Mouse (Mus musculus) stomach, embryonic 14.5 days (tissue): ENCODE data around the gene Cdkal1. TPM values are rescaled to one million over a fixed set of nuclear protein-coding genes. Genes with fewer than 3 reads are reported as not detected.

Experiments used
- ATAC-seq: fragments of 200-750 bp; cut with Nextera tagmentation; 2 replicates; pipeline ENCODE4 v1.8.0; 2017; ENCODE audit warnings: low read depth, moderate TSS enrichment; ENCODE audit not compliant: insufficient number of reproducible peaks, insufficient read depth, low FRiP score
- H3K27ac ChIP-seq: fragments of 300-500 bp; sonication (generic); 2 replicates; pipeline ENCODE4 v1.5.1; 2014; ENCODE audit warnings: mild to moderate bottlenecking, low read length, moderate library complexity, mixed read lengths
- H3K27me3 ChIP-seq: fragments of 300-500 bp; sonication (generic); 2 replicates; pipeline ENCODE4 v1.6.1; 2014; ENCODE audit warnings: low read length, control low read depth, mixed read lengths; ENCODE audit not compliant: control insufficient read depth, insufficient read depth
- H3K36me3 ChIP-seq: fragments of 300-500 bp; sonication (generic); 2 replicates; pipeline ENCODE4 v1.6.1; 2014; ENCODE audit warnings: mild to moderate bottlenecking, control low read depth, low read length, moderate library complexity, mixed read lengths; ENCODE audit not compliant: control insufficient read depth, insufficient read depth
- H3K4me1 ChIP-seq: fragments of 300-500 bp; sonication (generic); 2 replicates; pipeline ENCODE4 v1.6.1; 2014; ENCODE audit warnings: low read length, control low read depth, mixed read lengths; ENCODE audit not compliant: control insufficient read depth, insufficient read depth
- H3K4me2 ChIP-seq: fragments of 300-500 bp; sonication (generic); replicated peaks from 2 replicates; pipeline ENCODE4 v1.6.1; 2014; ENCODE audit warnings: low read depth, low read length, control low read depth
- H3K4me3 ChIP-seq: fragments of 300-500 bp; sonication (generic); 2 replicates; pipeline ENCODE4 v1.5.1; 2014; ENCODE audit warnings: low read depth, low read length, control low read depth
- H3K9ac ChIP-seq: fragments of 300-500 bp; sonication (generic); replicated peaks from 2 replicates; pipeline ENCODE4 v1.6.1; 2014; ENCODE audit warnings: low read depth, mild to moderate bottlenecking, control low read depth, low read length, moderate library complexity, mixed read lengths
- H3K9me3 ChIP-seq: fragments of 300-500 bp; sonication (generic); 2 replicates; pipeline ENCODE4 v1.6.1; 2016; ENCODE audit warnings: low read depth, low read length, control low read depth; ENCODE audit not compliant: control insufficient read depth
- WGBS: fragments of 180-500 bp; shearing (Covaris S2); extraction: QIAGEN DNeasy Blood & Tissue Kit; methylation state at CpG from one replicate; pipeline ENCODE4 v1.1.7; 2014; 5-methylcytosine and 5-hydroxymethylcytosine counted together
- polyA plus RNA-seq: library from polyadenylated mRNA; unstranded; fragments of >200 nt; fragmentation: Nextera tagmentation; extraction: Ambion mirVana; gene quantifications from 2 replicates; pipeline ENCODE4 v1.2.1, GENCODE M21; 2014

Gene Cdkal1
- polyA plus RNA-seq, 1 experiment from 2014 or later = 44.8 TPM

DNA sequence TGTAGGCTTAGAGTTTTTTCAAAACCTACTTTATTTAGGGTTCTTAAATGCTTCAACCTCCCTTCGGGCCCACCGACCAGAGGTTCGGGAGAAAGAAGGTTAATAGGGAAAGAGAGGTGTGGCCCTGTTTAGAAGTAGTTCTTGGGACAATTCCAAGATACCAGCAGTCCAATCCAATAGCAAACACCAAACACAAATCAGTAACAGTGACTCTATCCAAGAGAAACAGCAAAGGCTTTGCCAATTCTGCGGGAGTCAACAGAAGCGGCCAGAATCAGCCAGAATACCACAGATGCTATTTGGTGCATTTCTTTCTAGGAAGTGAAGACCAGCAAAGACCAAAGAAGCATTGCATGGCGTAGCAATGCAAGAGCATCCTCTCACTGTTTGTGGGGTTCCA lies 646.7 kb downstream of the Cdkal1 start:
- 95% methylated on average over 6 of the region's 6 CpGs for WGBS
- Histone ChIP-seq H3K27ac (no peak overlapping the region), H3K4me1 (no peaks in the 10 kb centered on the region), H3K36me3 (no peaks in the 10 kb centered on the region), H3K27me3 (no peaks in the 10 kb centered on the region), H3K9ac (no peak overlapping the region), H3K4me2 (no peak overlapping the region), H3K9me3 (no peaks in the 10 kb centered on the region), H3K4me3 (no peak overlapping the region)
- no peak for ATAC-seq

DNA sequence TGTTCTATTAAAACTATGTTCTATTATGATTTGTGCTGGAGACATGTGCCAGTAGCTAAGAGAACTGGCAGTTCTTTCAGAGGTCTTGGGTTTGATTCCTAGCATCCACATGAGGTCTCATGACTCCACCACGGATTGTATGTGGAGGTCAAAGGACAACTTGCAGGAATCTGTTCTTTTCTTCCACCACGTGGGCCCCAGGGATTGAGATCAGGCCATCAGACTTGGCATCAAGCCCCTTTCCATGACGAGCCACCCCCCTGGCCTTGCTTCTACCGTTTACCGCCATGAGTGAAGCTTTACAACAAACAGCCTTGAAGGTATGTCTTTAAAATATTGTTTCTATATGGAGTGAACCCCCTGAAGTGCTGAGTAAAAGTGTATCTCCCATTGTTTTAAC lies 651.6 kb downstream of the Cdkal1 start:
- 78% methylated on average over 5 of the region's 5 CpGs for WGBS
- no peak overlapping the region for H3K4me2 ChIP-seq
- H3K9me3 ChIP-seq = no peaks in the 10 kb centered on the region
- no peaks in the 10 kb centered on the region for H3K27me3 ChIP-seq
- no peak overlapping the region for H3K9ac ChIP-seq
- no peak for ATAC-seq
- H3K4me1 ChIP-seq = 0 out of 2 replicates have a peak, but pooled peaks cover 3% of the 10 kb centered on the region
- H3K27ac ChIP-seq = no peak overlapping the region
- H3K36me3 ChIP-seq = no peaks in the 10 kb centered on the region
- H3K4me3 ChIP-seq = no peak overlapping the region

DNA sequence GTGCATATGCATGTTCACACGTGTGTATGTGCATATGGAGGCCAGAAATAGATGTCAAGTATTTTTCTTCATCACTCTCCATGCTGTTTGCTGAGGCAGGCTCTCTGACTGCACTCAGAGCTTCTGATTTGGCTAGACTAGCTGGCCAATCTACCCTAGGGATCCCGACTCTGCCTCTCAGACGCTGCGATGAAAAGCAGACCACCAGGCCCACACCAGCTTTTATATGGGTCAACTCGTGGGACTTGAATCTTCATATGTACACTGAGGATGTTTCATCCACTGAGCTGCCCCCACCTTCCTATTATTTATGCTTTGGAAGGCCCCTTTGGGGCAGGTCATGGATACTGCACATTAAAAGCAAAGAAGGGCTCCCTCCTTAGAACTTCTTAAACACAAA lies 652.0 kb downstream of the Cdkal1 start:
- 68% methylated on average over 5 of the region's 5 CpGs for WGBS
- Histone ChIP-seq H3K4me1 (0 out of 2 replicates have a peak, but pooled peaks cover 3% of the 10 kb centered on the region), H3K27me3 (no peaks in the 10 kb centered on the region), H3K9ac (no peak overlapping the region), H3K36me3 (no peaks in the 10 kb centered on the region), H3K9me3 (no peaks in the 10 kb centered on the region), H3K4me3 (no peak overlapping the region), H3K27ac (no peak overlapping the region), H3K4me2 (no peak overlapping the region)
- ATAC-seq = no peak

DNA sequence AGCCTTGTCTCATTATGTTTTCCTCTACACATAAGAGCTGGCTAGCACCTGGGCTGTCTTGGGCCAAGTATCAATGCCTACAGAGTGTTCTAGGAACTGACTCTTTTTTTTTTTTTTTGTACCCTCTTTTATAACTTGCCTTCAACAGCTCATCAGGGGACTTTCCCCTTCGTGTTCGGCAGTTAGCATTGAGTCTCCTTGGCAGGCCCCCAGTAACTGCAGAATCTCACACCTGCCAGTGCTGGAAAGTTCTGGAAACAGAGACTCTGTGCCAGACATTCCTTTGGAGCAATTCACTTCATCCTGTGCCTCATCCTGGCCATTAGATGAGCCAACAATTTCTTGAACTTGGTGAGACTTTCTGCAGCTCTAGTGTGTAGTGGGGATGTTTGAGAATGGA lies 652.9 kb downstream of the Cdkal1 start:
- H3K27ac ChIP-seq = no peak overlapping the region
- no peaks in the 10 kb centered on the region for H3K36me3 ChIP-seq
- WGBS = 48% methylated on average over 2 of the region's 2 CpGs
- 0 out of 2 replicates have a peak, but pooled peaks cover 3% of the 10 kb centered on the region for H3K4me1 ChIP-seq
- H3K4me2 ChIP-seq = no peak overlapping the region
- no peak; the same call in 1 of the 2 replicates for ATAC-seq
- H3K9ac ChIP-seq = no peak overlapping the region
- H3K9me3 ChIP-seq = no peaks in the 10 kb centered on the region
- H3K4me3 ChIP-seq = no peak overlapping the region
- no peaks in the 10 kb centered on the region for H3K27me3 ChIP-seq

DNA sequence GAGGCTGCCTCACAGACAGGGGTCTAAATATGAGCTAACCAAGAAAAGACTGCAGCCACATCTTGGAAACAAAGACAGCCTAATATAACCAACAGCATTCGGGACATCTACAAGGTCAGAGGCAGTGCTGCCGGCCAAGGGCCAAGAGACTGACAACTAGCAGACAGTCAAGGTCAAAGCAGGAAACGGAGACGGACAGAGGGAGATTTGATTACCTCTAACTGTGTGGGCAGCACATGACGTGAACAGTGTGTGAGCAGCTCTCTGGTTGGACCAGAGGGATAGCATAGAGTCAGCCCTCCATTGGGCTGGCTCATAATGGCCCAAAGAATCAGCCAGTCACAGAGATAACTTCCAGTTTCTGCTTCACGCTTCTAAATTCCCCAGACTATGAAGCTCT lies 655.8 kb downstream of the Cdkal1 start:
- 0 out of 2 replicates have a peak, but pooled peaks cover 11% of the 10 kb centered on the region for H3K4me1 ChIP-seq
- no peak overlapping the region for H3K4me2 ChIP-seq
- no peaks in the 10 kb centered on the region for H3K27me3 ChIP-seq
- no peaks in the 10 kb centered on the region for H3K36me3 ChIP-seq
- 37% methylated on average over 6 of the region's 6 CpGs for WGBS
- no peak overlapping the region for H3K4me3 ChIP-seq
- H3K9me3 ChIP-seq = no peaks in the 10 kb centered on the region
- peak overlapping the region; percentile 67; the same call in 1 of the 2 replicates for H3K27ac ChIP-seq
- ATAC-seq = 0 out of 2 replicates have a peak, but pooled peaks have one; percentile 70
- no peak overlapping the region for H3K9ac ChIP-seq

DNA sequence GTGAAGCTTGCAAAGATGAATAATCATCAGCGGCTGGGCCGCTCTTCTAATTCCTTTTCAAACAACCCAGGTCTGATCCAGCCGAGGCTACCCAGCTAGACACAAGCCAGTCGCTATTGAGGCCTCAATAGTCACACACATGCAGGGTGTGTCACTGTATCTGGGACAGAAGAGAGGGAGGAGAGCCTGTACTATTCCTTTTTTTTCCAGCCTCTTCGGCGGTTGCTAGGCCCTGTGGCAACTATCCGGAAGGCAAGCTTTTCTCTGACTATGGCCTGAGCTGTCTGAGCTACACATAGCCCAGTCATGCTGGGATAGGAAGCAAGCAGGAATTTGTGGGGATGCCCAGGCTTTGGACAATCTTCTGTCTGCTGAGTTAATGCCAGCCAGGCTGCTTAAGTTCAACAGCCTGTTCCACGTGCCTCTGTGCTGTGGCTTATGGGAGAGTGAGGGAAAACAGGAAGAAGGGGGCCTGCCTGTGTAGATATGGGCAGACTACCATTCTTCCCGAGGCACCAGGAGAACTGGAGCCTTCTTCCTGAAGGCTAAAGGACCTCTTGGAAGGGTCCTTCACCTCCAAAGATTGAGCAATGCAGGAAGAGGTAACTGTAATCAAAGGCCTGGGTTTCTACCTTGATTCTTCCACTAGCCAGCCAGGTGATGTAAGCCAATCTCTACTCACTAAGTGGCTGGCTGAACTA lies 658.5 kb downstream of the Cdkal1 start:
- Histone ChIP-seq H3K27me3 (no peaks in the 10 kb centered on the region), H3K4me2 (no peak overlapping the region), H3K4me3 (no peak overlapping the region), H3K27ac (no peak overlapping the region), H3K9me3 (no peaks in the 10 kb centered on the region), H3K36me3 (no peaks in the 10 kb centered on the region), H3K4me1 (0 out of 2 replicates have a peak, but pooled peaks cover 11% of the 10 kb centered on the region), H3K9ac (no peak overlapping the region)
- no peak for ATAC-seq
- 45% methylated on average over 9 of the region's 9 CpGs for WGBS

DNA sequence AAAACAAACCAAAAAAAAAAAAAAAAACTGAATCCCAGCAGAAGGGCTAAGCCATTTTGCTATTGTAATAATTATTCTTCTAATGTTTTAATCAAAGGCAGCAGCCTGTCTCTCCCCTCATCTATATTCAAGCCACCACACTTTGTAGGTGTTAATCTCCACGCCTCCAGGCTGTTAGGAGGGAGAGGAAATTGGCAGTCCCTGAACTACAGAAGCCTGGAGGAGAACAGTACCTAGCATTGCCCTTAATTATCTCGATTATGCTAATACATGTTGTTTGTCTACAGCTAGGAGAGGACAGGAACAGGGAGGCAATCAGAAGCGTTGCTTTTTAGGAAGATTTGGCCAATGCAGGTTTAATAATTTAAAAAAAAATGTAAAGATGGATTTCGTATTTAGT lies 659.8 kb downstream of the Cdkal1 start:
- 61% methylated on average over 4 of the region's 4 CpGs for WGBS
- Histone ChIP-seq H3K4me3 (no peak overlapping the region), H3K9me3 (no peaks in the 10 kb centered on the region), H3K36me3 (no peaks in the 10 kb centered on the region), H3K27me3 (no peaks in the 10 kb centered on the region), H3K9ac (no peak overlapping the region), H3K27ac (no peak overlapping the region), H3K4me1 (0 out of 2 replicates have a peak, but pooled peaks cover 11% of the 10 kb centered on the region), H3K4me2 (no peak overlapping the region)
- ATAC-seq = no peak

DNA sequence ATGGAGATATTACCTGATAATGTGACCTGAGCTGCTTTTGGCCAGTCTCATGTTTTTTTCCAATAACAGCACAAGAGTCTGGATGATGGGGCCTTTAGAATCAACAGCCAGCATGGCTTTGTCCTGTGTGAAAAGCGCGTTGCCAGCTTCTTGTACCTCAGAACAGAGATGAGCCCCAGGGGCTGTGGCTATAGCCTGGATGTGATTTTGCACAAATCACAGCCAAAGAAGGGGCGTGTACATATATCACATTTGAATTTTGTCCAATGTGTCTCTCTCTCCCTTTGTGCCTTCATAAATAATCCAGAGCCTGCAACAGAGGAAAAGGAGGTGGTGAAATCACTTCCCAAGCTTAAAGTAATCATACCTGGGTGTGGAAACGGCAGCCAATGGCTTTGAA lies 660.5 kb downstream of the Cdkal1 start:
- H3K36me3 ChIP-seq = no peaks in the 10 kb centered on the region
- 78% methylated on average over 4 of the region's 4 CpGs for WGBS
- no peak overlapping the region for H3K4me3 ChIP-seq
- H3K27me3 ChIP-seq = no peaks in the 10 kb centered on the region
- no peak overlapping the region for H3K4me2 ChIP-seq
- no peak for ATAC-seq
- no peak overlapping the region for H3K27ac ChIP-seq
- 0 out of 2 replicates have a peak, but pooled peaks cover 11% of the 10 kb centered on the region for H3K4me1 ChIP-seq
- no peak overlapping the region for H3K9ac ChIP-seq
- H3K9me3 ChIP-seq = no peaks in the 10 kb centered on the region

DNA sequence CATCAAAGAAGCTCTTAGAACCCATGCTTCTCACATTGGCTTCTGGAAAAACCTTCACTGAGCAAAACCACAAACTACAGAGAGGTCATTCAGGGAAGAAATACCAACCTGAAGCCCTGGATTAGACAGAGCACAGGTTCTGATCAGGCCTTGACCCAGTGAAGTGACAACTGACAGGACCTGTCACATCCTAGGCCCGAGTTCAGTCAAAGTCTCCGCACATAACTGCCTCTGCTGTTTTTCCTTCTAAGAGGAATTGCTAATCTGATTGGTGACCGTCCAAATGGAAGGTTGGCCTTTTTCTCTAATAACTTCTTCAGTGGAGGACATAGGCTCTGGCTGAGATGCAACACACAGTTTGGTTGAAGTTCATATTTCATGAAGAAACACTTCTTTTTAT lies 662.8 kb downstream of the Cdkal1 start:
- ATAC-seq = no peak
- Histone ChIP-seq H3K27ac (no peak overlapping the region), H3K4me1 (0 out of 2 replicates have a peak, but pooled peaks cover 8% of the 10 kb centered on the region), H3K4me3 (no peak overlapping the region), H3K4me2 (no peak overlapping the region), H3K27me3 (no peaks in the 10 kb centered on the region), H3K9me3 (no peaks in the 10 kb centered on the region), H3K9ac (no peak overlapping the region), H3K36me3 (no peaks in the 10 kb centered on the region)
- WGBS = 76% methylated on average over 3 of the region's 3 CpGs
